Mouse (Mus musculus) liver, embryonic 16.5 days (tissue): ENCODE results near the gene Ggt6. TPM values are rescaled to one million over a fixed set of nuclear protein-coding genes. Genes with fewer than 3 reads are reported as not detected.

Source experiments
- ATAC-seq: fragments of 200-750 bp; cut with Nextera tagmentation; 2 replicates; pipeline ENCODE4 v1.8.0; 2017; ENCODE audit warnings: low read depth, mild to moderate bottlenecking, moderate number of reproducible peaks, moderate library complexity
- H3K27ac ChIP-seq: fragments of 300-500 bp; sonication (generic); 2 replicates; pipeline ENCODE4 v1.5.1; 2014; ENCODE audit warnings: mild to moderate bottlenecking, low read length
- H3K27me3 ChIP-seq: fragments of 300-500 bp; sonication (generic); 2 replicates; pipeline ENCODE4 v1.6.1; 2014; ENCODE audit warnings: low read depth, low read length, mixed read lengths; ENCODE audit not compliant: control insufficient read depth, insufficient read depth
- H3K36me3 ChIP-seq: fragments of 300-500 bp; sonication (generic); 2 replicates; pipeline ENCODE4 v1.6.1; 2014; ENCODE audit warnings: mild to moderate bottlenecking; ENCODE audit not compliant: control insufficient read depth, insufficient read depth
- H3K4me1 ChIP-seq: fragments of 300-500 bp; sonication (generic); 2 replicates; pipeline ENCODE4 v1.6.1; 2014; ENCODE audit warnings: low read depth, low read length, mixed read lengths; ENCODE audit not compliant: control insufficient read depth
- H3K4me2 ChIP-seq: fragments of 300-500 bp; sonication (generic); 2 replicates; pipeline ENCODE4 v1.6.1; 2014; ENCODE audit warnings: low read depth, low read length, mixed read lengths
- H3K4me3 ChIP-seq: fragments of 300-500 bp; sonication (generic); 2 replicates; pipeline ENCODE4 v1.5.1; 2014; ENCODE audit warnings: low read depth, mild to moderate bottlenecking, low read length
- H3K9ac ChIP-seq: fragments of 300-500 bp; sonication (generic); 2 replicates; pipeline ENCODE4 v1.6.1; 2014; ENCODE audit warnings: low read depth, low read length
- H3K9me3 ChIP-seq: fragments of 300-500 bp; sonication (generic); replicated peaks from 2 replicates; pipeline ENCODE4 v1.6.1; 2016; ENCODE audit warnings: low read length; ENCODE audit not compliant: control insufficient read depth
- WGBS: fragments of 180-500 bp; shearing (Covaris S2); extraction: QIAGEN DNeasy Blood & Tissue Kit; methylation state at CpG from one replicate; pipeline ENCODE4 v1.1.7; 2014; ENCODE audit not compliant: insufficient replicate concordance; 5-methylcytosine and 5-hydroxymethylcytosine counted together
- microRNA-seq: library from miRNA; unstranded; fragments of <30 nt; microRNA quantifications from one replicate; pipeline ENCODE4, GENCODE M21; 2016
- polyA plus RNA-seq: library from polyadenylated mRNA; unstranded; fragments of >200 nt; fragmentation: Nextera tagmentation; extraction: Ambion mirVana; gene quantifications from 2 replicates; pipeline ENCODE4 v1.2.1, GENCODE M21; 2015

The Ggt6 gene
- polyA plus RNA-seq, 1 experiment from 2014 or later = 0.94 TPM

GRCm38 (mm10) chr11:72484549-72484948 lies 49.2 kb downstream of the Ggt6 start:
- Histone ChIP-seq H3K9me3 (no peaks in the 10 kb centered on the region), H3K27me3 (peaks cover 13% of the 10 kb centered on the region), H3K36me3 (no peaks in the 10 kb centered on the region), H3K9ac (no peak overlapping the region), H3K4me1 (peaks cover 51% of the 10 kb centered on the region), H3K4me2 (no peak overlapping the region), H3K4me3 (no peak overlapping the region), H3K27ac (no peak overlapping the region)
- 7% methylated on average over 6 of the region's 6 CpGs for WGBS
- ATAC-seq = no peak

GRCm38 (mm10) chr11:72485157-72485556 lies 49.8 kb downstream of the Ggt6 start:
- no peak overlapping the region for H3K4me3 ChIP-seq
- WGBS = 40% methylated on average over 5 of the region's 5 CpGs
- no peak overlapping the region for H3K9ac ChIP-seq
- no peaks in the 10 kb centered on the region for H3K9me3 ChIP-seq
- no peaks in the 10 kb centered on the region for H3K36me3 ChIP-seq
- no peak overlapping the region for H3K4me2 ChIP-seq
- H3K27ac ChIP-seq = no peak overlapping the region
- peaks cover 51% of the 10 kb centered on the region for H3K4me1 ChIP-seq
- H3K27me3 ChIP-seq = peaks cover 19% of the 10 kb centered on the region
- no peak for ATAC-seq

- H3K27ac ChIP-seq = no peak overlapping the region
- peaks cover 24% of the 10 kb centered on the region for H3K27me3 ChIP-seq
- no peaks in the 10 kb centered on the region for H3K9me3 ChIP-seq
- WGBS = 50% methylated on average over 11 of the region's 11 CpGs
- no peaks in the 10 kb centered on the region for H3K36me3 ChIP-seq
- no peak overlapping the region for H3K4me3 ChIP-seq
- H3K4me2 ChIP-seq = no peak overlapping the region
- H3K9ac ChIP-seq = no peak overlapping the region
- peaks cover 51% of the 10 kb centered on the region for H3K4me1 ChIP-seq
- ATAC-seq = no peak
These were observed 50.6 kb downstream of the Ggt6 start for GRCm38 (mm10) chr11:72485960-72486359.

GRCm38 (mm10) chr11:72487171-72487570 lies 51.8 kb downstream of the Ggt6 start:
- Histone ChIP-seq H3K4me1 (peaks cover 39% of the 10 kb centered on the region), H3K9me3 (no peaks in the 10 kb centered on the region), H3K9ac (no peak overlapping the region), H3K4me3 (no peak overlapping the region), H3K27me3 (peaks cover 25% of the 10 kb centered on the region), H3K36me3 (no peaks in the 10 kb centered on the region), H3K27ac (no peak overlapping the region), H3K4me2 (0 out of 2 replicates have a peak overlapping the region, but pooled peaks have one; percentile 13)
- WGBS = 18% methylated on average over 5 of the region's 5 CpGs
- no peak for ATAC-seq

DNA sequence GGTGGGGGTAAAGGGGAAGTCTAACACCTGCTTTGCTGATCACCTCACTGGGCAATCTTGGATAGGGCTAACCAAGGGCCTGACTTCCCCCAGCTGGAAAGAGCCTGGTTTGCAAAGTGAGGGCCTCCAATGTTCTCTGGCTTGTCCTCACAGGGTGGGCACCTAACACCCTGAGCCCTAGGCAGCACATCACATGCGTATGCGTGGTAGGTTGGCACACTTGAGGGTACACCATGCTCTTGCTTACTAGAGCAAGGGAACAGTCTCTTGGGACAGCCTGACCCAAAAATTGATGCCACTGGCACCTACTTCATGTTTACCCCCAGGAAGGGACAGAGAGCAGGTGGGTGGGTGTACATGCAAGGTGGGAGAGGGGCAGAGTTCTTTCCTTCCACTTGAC lies 52.4 kb downstream of the Ggt6 start:
- peaks cover 25% of the 10 kb centered on the region for H3K27me3 ChIP-seq
- no peaks in the 10 kb centered on the region for H3K36me3 ChIP-seq
- WGBS = 45% methylated on average over 2 of the region's 2 CpGs
- no peak overlapping the region for H3K9ac ChIP-seq
- no peak for ATAC-seq
- H3K9me3 ChIP-seq = no peaks in the 10 kb centered on the region
- H3K27ac ChIP-seq = no peak overlapping the region
- no peak overlapping the region; the same call in 1 of the 2 replicates for H3K4me3 ChIP-seq
- peaks cover 33% of the 10 kb centered on the region for H3K4me1 ChIP-seq
- no peak overlapping the region for H3K4me2 ChIP-seq

Small RNA genes lying within 50 kb of the gene (microRNA-seq; reads per million reads assigned to microRNA genes)
- gene Mir6338 = not detected

Other genes starting within 250 kb of the Ggt6 start
- gene Gm43951, start 228.7 kb upstream of the Ggt6 start, polyA plus RNA-seq = not detected in 2 replicates
- 2.2 and 2.6 TPM in 2 replicates for gene 4933427D14Rik, start 228.1 kb upstream of the Ggt6 start, polyA plus RNA-seq
- 66.4 and 68.5 TPM in 2 replicates for gene Txndc17, start 228.0 kb upstream of the Ggt6 start, polyA plus RNA-seq
- gene Med31, start 219.9 kb upstream of the Ggt6 start, polyA plus RNA-seq = 10.6 and 11.1 TPM in 2 replicates
- gene Slc13a5, start 168.3 kb upstream of the Ggt6 start, polyA plus RNA-seq = not detected in 2 replicates
- 2.7 and 3.4 TPM in 2 replicates for gene Xaf1, start 133.9 kb upstream of the Ggt6 start, polyA plus RNA-seq
- not detected in 2 replicates for gene Fbxo39, start 121.1 kb upstream of the Ggt6 start, polyA plus RNA-seq
- gene Tekt1, start 73.1 kb upstream of the Ggt6 start, polyA plus RNA-seq = not detected in 2 replicates
- 3.1 and 4.9 TPM in 2 replicates for gene Smtnl2, start 23.8 kb upstream of the Ggt6 start, polyA plus RNA-seq
- 62.3 and 68.2 TPM in 2 replicates for gene Mybbp1a, start 5.8 kb downstream of the Ggt6 start, polyA plus RNA-seq
- 3.7 and 5.7 TPM in 2 replicates for gene Spns2, start 54.4 kb downstream of the Ggt6 start, polyA plus RNA-seq
- 1.6 TPM in 2 replicates for gene Spns3, start 115.0 kb downstream of the Ggt6 start, polyA plus RNA-seq
- gene Ube2g1, start 171.8 kb downstream of the Ggt6 start, polyA plus RNA-seq = 20.9 and 21.8 TPM in 2 replicates